Mouse (Mus musculus): ENCODE data around the gene Gtf3c4.

- TF ChIP-seq CTCF (conservative IDR thresholded peaks at IDR 0.05; ENCODE audit: low read length): no peak
- no peak for TF ChIP-seq POU5F1 (IDR thresholded peaks at IDR 0.05; ENCODE audit: borderline replicate concordance, low read length)
Measured at GRCm38 (mm10) chr2:28780001-28780782, 60.0 kb downstream of the Gtf3c4 start.
